Mouse (Mus musculus): Measurements from ENCODE around the gene Ing1. TPM values are rescaled to one million over a fixed set of nuclear protein-coding genes. Genes with fewer than 3 reads are reported as not detected.

Ing1 gene
- polyA plus RNA-seq, 1 experiment, result 10.7 TPM

DNA sequence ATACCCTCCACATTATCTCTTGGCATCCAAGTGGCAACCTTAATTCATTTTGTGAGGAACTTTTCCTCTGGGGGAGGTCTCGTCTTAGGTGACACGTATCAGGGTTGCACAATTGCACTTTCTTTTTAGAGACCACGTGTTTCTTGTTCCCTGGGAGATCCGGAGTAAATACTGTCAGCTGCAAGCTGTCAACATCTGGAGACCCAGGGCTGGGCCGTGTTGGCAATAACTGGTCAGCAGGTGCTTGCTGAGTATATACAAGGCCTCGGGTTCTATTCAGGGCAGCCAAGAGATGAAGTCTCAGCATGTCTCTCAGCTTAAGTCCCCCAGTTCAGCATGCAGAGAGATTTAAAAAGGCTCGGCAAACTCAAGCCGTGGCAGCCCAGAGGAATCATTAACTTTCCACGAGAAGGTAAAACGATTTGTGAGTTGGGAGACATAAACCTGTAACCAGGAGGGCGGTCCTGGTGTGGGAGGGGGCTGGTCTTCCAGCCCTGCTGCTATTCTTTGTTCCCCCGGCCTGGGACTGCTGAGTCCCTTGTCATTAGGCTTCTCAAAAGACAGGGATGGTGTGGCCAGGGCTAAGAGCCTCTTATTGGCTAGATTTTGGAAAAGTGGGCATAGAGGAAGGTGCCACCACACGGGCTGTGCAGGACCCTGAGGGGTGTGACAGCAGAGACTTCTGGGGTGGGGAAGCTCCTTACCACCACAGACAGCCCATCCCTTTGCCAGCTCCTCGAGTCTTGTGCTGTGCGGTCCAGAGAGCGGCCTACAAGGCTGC is 20.4 kb downstream of the Ing1 start:
- no peak for DNase-seq (ENCODE audit: low read depth, low spot score)
- WGBS, result 32% methylated on average over 16 of the region's 16 CpGs

DNA sequence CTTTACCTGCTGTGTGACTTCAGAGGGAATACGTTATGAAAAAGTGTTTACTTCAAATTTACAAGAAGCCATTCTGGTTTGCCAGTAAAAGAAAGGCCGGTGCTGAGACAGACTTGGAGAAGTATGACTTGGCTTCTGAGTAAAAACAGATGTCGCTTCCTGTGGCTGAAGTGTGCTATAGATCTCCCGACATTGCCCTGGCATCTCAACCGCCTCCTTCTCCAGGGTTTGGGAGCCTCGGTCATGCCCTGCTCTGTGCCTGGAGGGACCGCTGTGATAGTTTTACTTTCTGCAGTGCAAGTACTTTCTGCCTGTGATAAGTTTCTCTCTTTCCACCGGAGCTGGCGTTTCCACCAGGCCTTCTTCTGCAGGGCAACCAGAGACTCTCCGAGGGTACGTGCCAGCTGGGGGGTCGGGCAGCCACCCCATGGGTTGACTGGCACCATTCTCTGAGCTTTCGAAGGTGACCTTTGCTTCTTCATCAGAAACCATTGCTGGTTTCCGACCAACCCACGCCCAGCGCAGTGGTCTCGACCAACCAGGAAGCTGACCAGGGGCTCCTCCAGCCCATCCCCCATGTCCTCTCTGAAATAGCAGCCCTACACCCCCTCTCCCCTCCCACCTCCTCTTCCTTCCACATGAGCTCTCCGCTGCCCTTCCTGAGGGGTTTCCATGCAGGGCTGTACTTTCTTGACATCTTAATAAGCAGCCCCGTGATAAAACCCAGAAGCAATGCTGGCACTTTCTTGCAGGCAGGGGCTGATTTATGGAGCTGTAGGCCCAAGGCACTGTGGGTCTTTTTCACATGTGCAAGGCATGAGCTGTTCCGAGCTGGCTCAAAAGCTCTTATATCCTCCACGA is 30.4 kb downstream of the Ing1 start:
- WGBS, result 67% methylated on average over 21 of the region's 21 CpGs
- DNase-seq (ENCODE audit: low read depth, low spot score), result no peak

DNA sequence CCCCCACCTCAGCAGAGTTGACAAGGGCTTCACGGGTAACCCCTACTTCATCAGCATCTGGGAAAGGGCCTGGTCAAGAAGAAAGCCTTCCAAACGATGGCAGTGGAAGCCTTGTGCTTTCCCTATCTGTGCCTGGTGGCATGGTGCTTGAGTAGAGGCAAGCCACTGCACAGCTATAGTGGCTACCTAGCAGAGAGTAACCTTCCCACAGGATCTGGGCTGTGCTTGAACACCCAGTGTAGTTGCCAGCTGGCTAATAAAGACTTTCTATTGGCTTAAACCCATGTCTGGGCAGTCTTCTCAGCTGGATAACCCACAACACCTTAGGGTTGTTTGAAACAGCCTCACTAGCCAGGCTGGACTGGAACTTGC is 31.0 kb downstream of the Ing1 start:
- 70% methylated on average over 2 of the region's 2 CpGs for WGBS
- no peak for DNase-seq (ENCODE audit: low read depth, low spot score)

DNA sequence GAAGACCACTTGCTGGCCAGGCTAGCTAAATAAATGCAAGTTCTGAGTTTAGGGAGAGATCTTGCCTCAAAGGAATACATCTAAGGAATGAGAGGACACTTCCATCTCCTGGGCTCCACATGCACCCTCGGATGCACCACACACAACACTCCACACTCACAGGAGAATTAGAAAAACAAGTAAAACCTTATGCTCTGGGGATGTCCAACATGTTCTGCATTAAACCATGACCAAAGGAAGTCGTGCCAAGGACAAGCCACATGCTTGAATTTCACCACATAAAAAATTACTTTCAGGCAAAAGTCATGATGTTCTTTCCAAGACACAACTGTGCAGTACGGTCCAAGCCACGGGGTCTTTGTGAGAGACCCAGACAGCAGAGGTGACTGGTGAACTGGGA is 36.5 kb downstream of the Ing1 start:
- 81% methylated on average over 4 of the region's 4 CpGs for WGBS
- no peak for DNase-seq (ENCODE audit: low read depth, low spot score)

DNA sequence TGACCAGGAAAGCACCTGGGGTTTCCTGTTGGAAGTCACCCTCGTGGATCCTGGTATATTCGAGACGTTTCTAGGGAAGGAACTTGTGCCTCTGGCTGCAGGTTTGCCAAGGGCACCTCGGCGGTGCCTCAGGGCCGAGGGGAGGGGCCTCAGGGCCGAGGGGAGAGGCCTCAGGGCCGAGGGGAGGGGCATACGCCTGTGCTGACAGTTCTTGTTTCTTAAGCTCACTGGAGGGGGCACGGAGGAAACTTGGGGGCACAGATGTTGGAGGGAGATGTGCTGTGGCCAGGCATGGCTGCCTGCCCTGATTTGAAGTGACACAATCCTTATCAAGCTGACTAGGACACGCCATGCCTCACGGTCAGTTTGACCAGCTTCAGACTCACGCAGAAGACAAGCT is 36.9 kb downstream of the Ing1 start:
- DNase-seq (ENCODE audit: low read depth, low spot score), result no peak
- 28% methylated on average over 13 of the region's 13 CpGs for WGBS

DNA sequence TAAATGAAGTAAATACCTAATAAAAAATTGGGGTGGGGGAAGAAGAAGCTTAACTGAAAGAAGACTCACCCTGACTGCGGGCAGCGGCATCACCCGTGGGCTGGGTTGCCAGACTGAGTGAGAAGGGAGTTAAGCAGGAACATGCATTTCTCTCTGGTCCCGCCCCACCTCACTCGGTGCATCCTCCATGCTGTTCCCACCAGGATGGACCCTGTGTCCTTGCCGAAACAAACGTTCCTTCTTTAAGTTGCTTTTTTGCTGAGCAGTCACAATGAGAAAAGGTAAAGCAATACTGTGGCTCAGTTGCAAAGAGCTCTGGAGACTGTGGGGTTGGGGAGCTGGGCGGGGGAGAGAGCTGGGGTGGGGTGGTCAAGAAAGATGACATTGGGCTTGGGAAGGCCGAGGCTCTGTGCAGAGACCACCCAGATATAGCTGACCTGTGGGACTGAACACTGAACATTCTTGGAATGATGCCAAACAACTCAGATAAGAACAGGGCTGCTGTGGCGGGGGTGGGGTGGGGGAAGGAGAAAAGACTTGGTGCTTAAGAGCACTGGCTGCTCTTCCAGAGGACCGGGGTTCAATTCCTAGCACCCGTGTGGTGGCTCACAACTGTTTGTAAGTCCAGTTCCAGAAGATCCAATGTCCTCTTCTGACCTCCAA is 38.0 kb downstream of the Ing1 start:
- 51% methylated on average over 12 of the region's 12 CpGs for WGBS
- DNase-seq (ENCODE audit: low read depth, low spot score), result no peak

DNA sequence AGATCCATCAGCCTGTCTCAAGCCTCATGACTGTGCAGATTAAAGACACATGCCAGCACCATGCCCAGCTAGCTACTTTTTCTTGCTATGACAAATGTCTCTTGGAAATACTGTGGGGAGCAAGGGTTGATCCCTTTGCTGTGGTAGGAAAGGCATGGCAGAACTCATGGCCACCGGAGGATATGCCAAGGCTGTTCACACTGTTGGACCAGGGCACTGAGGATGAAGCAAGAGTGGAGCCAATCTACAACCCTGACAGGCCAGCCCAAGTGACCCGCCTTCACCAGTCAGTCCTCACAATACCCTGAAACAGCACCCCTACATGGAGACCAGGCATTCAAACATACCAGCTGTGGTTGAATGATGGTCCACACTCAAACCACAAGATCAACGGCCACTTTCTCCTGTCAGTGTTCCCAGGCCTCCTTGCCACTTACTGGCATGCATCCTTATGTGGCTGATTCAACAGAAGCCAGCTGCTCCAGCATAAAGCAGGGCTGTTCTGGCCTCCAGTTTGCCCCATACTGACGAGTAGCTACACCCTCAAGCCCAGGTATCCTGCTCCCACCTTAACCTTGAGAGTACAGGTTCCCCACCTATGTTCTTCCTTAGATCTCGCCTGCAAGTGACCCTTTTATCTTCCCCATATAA is 45.1 kb downstream of the Ing1 start:
- 76% methylated on average over 5 of the region's 5 CpGs for WGBS
- DNase-seq (ENCODE audit: low read depth, low spot score), result no peak

DNA sequence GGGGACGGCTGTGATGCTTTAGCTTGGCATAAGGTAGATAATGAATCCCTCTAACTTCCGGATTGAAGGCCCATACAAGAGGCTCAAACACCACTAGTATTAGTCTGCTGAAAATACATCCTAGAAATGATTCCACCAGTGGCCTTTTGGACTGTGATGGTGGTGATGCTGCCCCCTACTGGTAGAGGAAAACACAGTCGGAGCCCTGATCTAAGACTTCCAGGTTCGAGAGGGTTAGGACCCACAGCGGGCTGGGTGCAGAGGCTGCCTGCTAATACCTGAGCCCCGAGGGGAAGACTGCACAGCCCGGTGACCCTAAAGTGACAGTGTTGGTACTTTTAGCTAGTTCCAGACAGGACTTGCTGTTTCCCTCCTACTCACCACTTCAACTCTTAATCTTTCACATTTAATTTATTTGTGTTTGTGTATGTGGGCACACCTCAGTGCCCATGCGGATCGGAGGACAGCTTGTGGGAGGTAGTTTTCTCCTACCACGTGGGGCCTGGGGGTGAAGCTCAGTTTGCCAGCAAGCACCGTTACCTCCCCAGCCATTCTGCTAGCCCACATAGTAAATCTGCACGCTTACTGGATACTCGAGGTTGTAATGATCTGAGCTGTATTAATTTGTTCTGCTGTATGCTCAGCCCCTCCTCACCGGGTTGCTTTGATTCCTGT is 46.8 kb downstream of the Ing1 start:
- WGBS, result 23% methylated on average over 14 of the region's 14 CpGs
- peak; percentile 35 for DNase-seq (ENCODE audit: low read depth, low spot score)

DNA sequence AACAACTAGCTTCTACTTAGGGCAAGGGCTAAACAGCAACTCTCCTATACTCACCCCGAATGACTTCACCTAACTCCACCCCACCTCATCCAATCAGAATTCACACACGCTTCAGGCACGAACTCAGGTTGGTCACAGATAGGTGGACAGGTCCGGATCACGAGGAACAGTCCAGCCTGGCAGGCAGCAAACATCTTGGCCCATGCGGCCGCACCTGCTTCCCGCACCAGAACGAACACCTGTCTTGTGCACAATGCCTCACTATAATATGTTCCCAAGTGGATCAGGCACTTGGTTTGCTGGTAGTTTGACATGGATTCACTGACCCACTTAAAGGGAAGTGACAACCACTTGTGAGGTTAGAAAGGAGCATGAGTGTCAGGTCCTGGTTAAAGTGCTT is 53.5 kb downstream of the Ing1 start:
- WGBS, result 97% methylated on average over 9 of the region's 9 CpGs

More for the DNA sequence above, 53.5 kb downstream of the Ing1 start:
- no peak for DNase-seq (ENCODE audit: low read depth, low spot score)

Other genes with a start within 250 kb of the Ing1 start
- 29.8 and 41.9 TPM in 2 replicates for gene Col4a2, start 242.8 kb upstream of the Ing1 start, polyA plus RNA-seq (2012; rRNA removed)
- gene Col4a1, start 242.7 kb upstream of the Ing1 start, polyA plus RNA-seq (2012; rRNA removed), result 75.3 and 129 TPM in 2 replicates
- 23.1 and 26.4 TPM in 2 replicates for gene Rab20, start 76.9 kb upstream of the Ing1 start, polyA plus RNA-seq (2012; rRNA removed)
- gene Naxd, start 58.1 kb upstream of the Ing1 start, polyA plus RNA-seq (2012; rRNA removed), result 70.4 and 94.1 TPM in 2 replicates
- gene Cars2, start 4.8 kb upstream of the Ing1 start, polyA plus RNA-seq (2012; rRNA removed), result 36.4 and 42.5 TPM in 2 replicates
- gene Ankrd10, start 80.2 kb downstream of the Ing1 start, polyA plus RNA-seq (2012; rRNA removed), result 36.3 and 45.9 TPM in 2 replicates
- gene 1700016D06Rik, start 145.5 kb downstream of the Ing1 start, polyA plus RNA-seq (2012; rRNA removed), result not detected in 2 replicates
- gene Arhgef7, start 172.2 kb downstream of the Ing1 start, polyA plus RNA-seq (2012; rRNA removed), result 19.9 and 26.1 TPM in 2 replicates

Measured in large intestine, adult 2 months (tissue).